Mouse (Mus musculus) liver, embryonic 12.5 days (tissue): ENCODE measurements around the gene Tspo. TPM values are rescaled to one million over a fixed set of nuclear protein-coding genes. Genes with fewer than 3 reads are reported as not detected.

Source experiments
- ATAC-seq: fragments of 200-750 bp; cut with Nextera tagmentation; 2 replicates; pipeline ENCODE4 v1.8.0; 2017; ENCODE audit warnings: moderate number of reproducible peaks, mild to moderate bottlenecking, moderate library complexity
- H3K27ac ChIP-seq: fragments of 300-500 bp; sonication (generic); 2 replicates; pipeline ENCODE4 v1.5.1; 2016; ENCODE audit warnings: mild to moderate bottlenecking
- H3K27me3 ChIP-seq: fragments of 300-500 bp; sonication (generic); replicated peaks from 2 replicates; pipeline ENCODE4 v1.6.1; 2016; ENCODE audit warnings: mild to moderate bottlenecking, moderate library complexity
- H3K36me3 ChIP-seq: fragments of 300-500 bp; sonication (generic); 2 replicates; pipeline ENCODE4 v1.6.1; 2016; ENCODE audit warnings: mild to moderate bottlenecking, moderate library complexity
- H3K4me1 ChIP-seq: fragments of 300-500 bp; sonication (generic); 2 replicates; pipeline ENCODE4 v1.6.1; 2016
- H3K4me2 ChIP-seq: fragments of 300-500 bp; sonication (generic); 2 replicates; pipeline ENCODE4 v1.6.1; 2016; ENCODE audit warnings: mild to moderate bottlenecking, moderate library complexity
- H3K4me3 ChIP-seq: fragments of 300-500 bp; sonication (generic); 2 replicates; pipeline ENCODE4 v1.5.1; 2016; ENCODE audit warnings: mild to moderate bottlenecking, moderate library complexity
- H3K9ac ChIP-seq: fragments of 300-500 bp; sonication (generic); 2 replicates; pipeline ENCODE4 v1.6.1; 2016; ENCODE audit warnings: mild to moderate bottlenecking, moderate library complexity
- H3K9me3 ChIP-seq: fragments of 300-500 bp; sonication (generic); replicated peaks from 2 replicates; pipeline ENCODE4 v1.6.1; 2016; ENCODE audit warnings: mild to moderate bottlenecking, moderate library complexity
- WGBS: fragments of 180-500 bp; shearing (Covaris S2); methylation state at CpG from one replicate; pipeline ENCODE4 v1.1.7; 2016; ENCODE audit not compliant: insufficient replicate concordance; 5-methylcytosine and 5-hydroxymethylcytosine counted together
- polyA plus RNA-seq: library from polyadenylated mRNA; unstranded; fragments of >200 nt; fragmentation: Nextera tagmentation; extraction: Ambion mirVana; gene quantifications from 2 replicates; pipeline ENCODE4 v1.2.1, GENCODE M21; 2016

The Tspo gene
- polyA plus RNA-seq, 1 experiment from 2014 or later: 192 TPM

GRCm38 (mm10) chr15:83592260-83593188, 29.1 kb downstream of the Tspo start:
- H3K36me3 ChIP-seq: peaks cover 43% of the 10 kb centered on the region
- no peaks in the 10 kb centered on the region for H3K9me3 ChIP-seq
- 18% methylated on average over 8 of the region's 8 CpGs for WGBS
- H3K4me3 ChIP-seq: peak overlapping the region; percentile 95
- peak; percentile 76 for ATAC-seq
- peaks cover 61% of the 10 kb centered on the region for H3K4me1 ChIP-seq
- no peaks in the 10 kb centered on the region for H3K27me3 ChIP-seq
- H3K27ac ChIP-seq: peak overlapping the region; percentile 100
- H3K4me2 ChIP-seq: peak overlapping the region; percentile 96
- H3K9ac ChIP-seq: peak overlapping the region; percentile 96

- H3K4me1 ChIP-seq: peaks cover 61% of the 10 kb centered on the region
These were observed 29.8 kb downstream of the Tspo start for GRCm38 (mm10) chr15:83593189-83593585.

GRCm38 (mm10) chr15:83593702-83594512, 30.5 kb downstream of the Tspo start:
- Histone ChIP-seq H3K36me3 (peaks cover 29% of the 10 kb centered on the region), H3K27me3 (no peaks in the 10 kb centered on the region), H3K4me2 (peak overlapping the region; percentile 96), H3K9me3 (no peaks in the 10 kb centered on the region), H3K4me1 (peaks cover 61% of the 10 kb centered on the region), H3K9ac (peak overlapping the region; percentile 96), H3K4me3 (peak overlapping the region; percentile 95), H3K27ac (peak overlapping the region; percentile 100)
- peak; percentile 77 for ATAC-seq
- 5% methylated on average over 19 of the region's 19 CpGs for WGBS

More at GRCm38 (mm10) chr15:83593189-83593585, 29.8 kb downstream of the Tspo start:
- H3K27me3 ChIP-seq: no peaks in the 10 kb centered on the region
- peak; percentile 43 for ATAC-seq
- peak overlapping the region; percentile 95 for H3K4me3 ChIP-seq
- peak overlapping the region; percentile 96 for H3K9ac ChIP-seq
- H3K4me2 ChIP-seq: peak overlapping the region; percentile 96
- H3K9me3 ChIP-seq: no peaks in the 10 kb centered on the region
- H3K27ac ChIP-seq: peak overlapping the region; percentile 100
- peaks cover 36% of the 10 kb centered on the region for H3K36me3 ChIP-seq

DNA sequence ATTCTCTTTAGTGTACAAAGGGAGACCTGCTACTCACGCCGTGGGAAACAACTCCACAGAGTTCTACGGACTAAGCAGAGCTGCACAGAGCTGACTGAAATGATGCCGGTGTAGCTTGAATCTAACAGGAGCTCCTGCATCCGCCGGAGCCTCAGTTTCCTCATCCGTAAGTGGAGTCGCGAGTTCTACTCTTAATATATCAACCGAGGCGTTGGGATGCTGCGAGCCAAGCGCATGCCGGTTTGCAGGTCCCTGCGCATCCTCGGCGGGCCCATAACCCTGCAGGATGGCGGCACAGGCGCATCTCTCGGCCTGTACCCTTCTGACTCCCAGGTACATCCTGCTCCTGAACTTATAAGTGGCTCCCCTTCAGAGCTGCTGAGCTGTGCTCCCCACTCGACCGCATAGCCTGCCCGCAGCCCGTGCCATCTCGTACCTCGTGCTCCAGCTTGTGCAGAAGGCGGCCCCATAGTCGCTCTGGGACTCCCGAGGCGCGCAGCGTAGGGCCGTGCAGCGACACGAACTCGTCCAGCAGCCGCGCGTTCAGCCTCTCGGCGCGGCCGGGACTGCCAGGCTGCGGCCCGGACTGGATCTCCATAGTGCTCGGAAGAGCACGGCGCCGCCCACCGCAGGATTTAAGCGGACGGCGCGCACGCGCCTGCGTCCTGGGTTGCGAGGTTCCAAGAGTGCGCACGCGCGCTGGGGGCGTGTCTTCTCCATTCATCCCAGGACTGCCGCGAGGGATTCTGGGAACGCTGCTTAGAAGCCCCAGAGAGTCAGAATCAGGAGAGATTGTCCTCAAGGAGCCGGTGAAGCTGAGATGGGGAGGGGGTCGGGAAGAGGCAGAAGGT, 31.3 kb downstream of the Tspo start, which contains the start of gene Ttll12:
Ttll12 (minus strand) TSS at position 645 of the 851 bp plus-strand sequence.
- H3K4me1 ChIP-seq: peaks cover 60% of the 10 kb centered on the region
- WGBS: under 1% methylated on average over 68 of the region's 68 CpGs

GRCm38 (mm10) chr15:83595364-83595711, 31.9 kb downstream of the Tspo start:
- peak overlapping the region; percentile 95 for H3K4me3 ChIP-seq
- no peak for ATAC-seq
- H3K27me3 ChIP-seq: no peaks in the 10 kb centered on the region
- H3K9ac ChIP-seq: peak overlapping the region; percentile 63
- peak overlapping the region; percentile 75 for H3K27ac ChIP-seq
- H3K4me2 ChIP-seq: peak overlapping the region; percentile 96
- H3K36me3 ChIP-seq: peaks cover 15% of the 10 kb centered on the region
- 29% methylated on average over 7 of the region's 7 CpGs for WGBS
- no peaks in the 10 kb centered on the region for H3K9me3 ChIP-seq
- peaks cover 60% of the 10 kb centered on the region for H3K4me1 ChIP-seq

More for the DNA sequence above, 31.3 kb downstream of the Tspo start, which contains the start of gene Ttll12:
- H3K9me3 ChIP-seq: no peaks in the 10 kb centered on the region
- ATAC-seq: peak; percentile 71
- peak within 1 kb of the TSS; percentile 100 for H3K27ac ChIP-seq
- H3K27me3 ChIP-seq: no peaks in the 10 kb centered on the region
- peak within 1 kb of the TSS; percentile 96 for H3K9ac ChIP-seq
- H3K4me3 ChIP-seq: peak within 1 kb of the TSS; percentile 95
- peaks cover 21% of the 10 kb centered on the region for H3K36me3 ChIP-seq
- peak within 1 kb of the TSS; percentile 96 for H3K4me2 ChIP-seq

- Histone ChIP-seq H3K27me3 (no peaks in the 10 kb centered on the region), H3K36me3 (peaks cover 4% of the 10 kb centered on the region; the same call in 1 of the 2 replicates), H3K9me3 (no peaks in the 10 kb centered on the region), H3K4me2 (0 out of 2 replicates have a peak overlapping the region, but pooled peaks have one; percentile 96), H3K9ac (no peak overlapping the region), H3K27ac (no peak overlapping the region), H3K4me3 (no peak overlapping the region), H3K4me1 (peaks cover 59% of the 10 kb centered on the region)
- ATAC-seq: no peak
- 80% methylated on average over 4 of the region's 4 CpGs for WGBS
These were observed 33.4 kb downstream of the Tspo start for GRCm38 (mm10) chr15:83596833-83597232.

GRCm38 (mm10) chr15:83601185-83601584, 37.8 kb downstream of the Tspo start:
- Histone ChIP-seq H3K9ac (no peak overlapping the region), H3K4me3 (no peak overlapping the region), H3K4me2 (no peak overlapping the region), H3K27me3 (no peaks in the 10 kb centered on the region), H3K27ac (0 out of 2 replicates have a peak overlapping the region, but pooled peaks have one; percentile 55), H3K36me3 (no peaks in the 10 kb centered on the region), H3K9me3 (no peaks in the 10 kb centered on the region), H3K4me1 (peaks cover 54% of the 10 kb centered on the region)
- 0 out of 2 replicates have a peak, but pooled peaks have one; percentile 22 for ATAC-seq
- WGBS: 29% methylated on average over 4 of the region's 4 CpGs

DNA sequence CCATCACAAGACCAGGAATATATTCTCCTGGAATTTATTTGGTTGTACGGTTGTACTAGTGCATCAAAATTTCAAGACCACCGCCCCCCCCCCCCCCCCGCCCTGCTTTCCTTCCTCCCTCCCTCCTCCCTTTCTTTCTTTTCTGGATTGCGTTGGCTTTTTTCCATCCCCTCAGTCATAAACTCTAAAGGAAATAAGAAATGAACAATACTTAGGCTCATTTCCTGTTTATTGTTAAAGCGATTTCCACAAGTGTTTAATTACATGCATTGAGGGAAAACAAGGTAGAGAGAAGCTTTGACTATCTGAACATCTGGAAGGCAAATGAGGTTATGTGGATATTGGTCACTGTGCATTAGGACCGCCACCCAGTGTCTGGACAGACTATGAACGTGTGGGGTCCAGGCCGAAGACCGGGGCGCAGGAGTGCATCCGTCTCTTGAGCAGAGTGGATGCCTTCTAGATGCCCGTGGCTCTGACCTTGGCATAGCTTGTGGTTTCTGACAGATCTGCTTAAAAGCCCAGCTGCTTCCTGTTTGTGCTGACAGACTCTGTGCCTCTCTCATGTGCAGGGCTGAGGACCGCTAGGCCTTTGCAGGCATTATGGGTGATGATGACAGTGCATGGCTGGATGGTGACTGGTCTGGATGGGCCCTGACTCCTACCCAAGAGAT, 39.1 kb downstream of the Tspo start:
- no peak for ATAC-seq
- no peaks in the 10 kb centered on the region for H3K9me3 ChIP-seq
- no peak overlapping the region for H3K9ac ChIP-seq
- H3K4me1 ChIP-seq: peaks cover 60% of the 10 kb centered on the region
- H3K27ac ChIP-seq: no peak overlapping the region
- H3K4me3 ChIP-seq: no peak overlapping the region
- H3K27me3 ChIP-seq: no peaks in the 10 kb centered on the region
- no peak overlapping the region for H3K4me2 ChIP-seq
- WGBS: 70% methylated on average over 13 of the region's 13 CpGs
- H3K36me3 ChIP-seq: no peaks in the 10 kb centered on the region

GRCm38 (mm10) chr15:83603046-83603396, 39.6 kb downstream of the Tspo start:
- H3K27me3 ChIP-seq: no peaks in the 10 kb centered on the region
- peaks cover 60% of the 10 kb centered on the region for H3K4me1 ChIP-seq
- H3K9ac ChIP-seq: no peak overlapping the region
- H3K4me3 ChIP-seq: no peak overlapping the region
- WGBS: 74% methylated on average over 1 of the region's 1 CpGs
- no peaks in the 10 kb centered on the region for H3K36me3 ChIP-seq
- no peak overlapping the region for H3K27ac ChIP-seq
- no peaks in the 10 kb centered on the region for H3K9me3 ChIP-seq
- H3K4me2 ChIP-seq: no peak overlapping the region
- no peak for ATAC-seq

- ATAC-seq: no peak
- no peak overlapping the region for H3K9ac ChIP-seq
- no peaks in the 10 kb centered on the region for H3K36me3 ChIP-seq
- peaks cover 60% of the 10 kb centered on the region for H3K4me1 ChIP-seq
- H3K4me2 ChIP-seq: no peak overlapping the region
- H3K27ac ChIP-seq: peak overlapping the region; percentile 32; the same call in 1 of the 2 replicates
- no peaks in the 10 kb centered on the region for H3K27me3 ChIP-seq
- H3K4me3 ChIP-seq: no peak overlapping the region
- no peaks in the 10 kb centered on the region for H3K9me3 ChIP-seq
- 87% methylated on average over 7 of the region's 7 CpGs for WGBS
These were observed 40.0 kb downstream of the Tspo start for GRCm38 (mm10) chr15:83603426-83603825.

DNA sequence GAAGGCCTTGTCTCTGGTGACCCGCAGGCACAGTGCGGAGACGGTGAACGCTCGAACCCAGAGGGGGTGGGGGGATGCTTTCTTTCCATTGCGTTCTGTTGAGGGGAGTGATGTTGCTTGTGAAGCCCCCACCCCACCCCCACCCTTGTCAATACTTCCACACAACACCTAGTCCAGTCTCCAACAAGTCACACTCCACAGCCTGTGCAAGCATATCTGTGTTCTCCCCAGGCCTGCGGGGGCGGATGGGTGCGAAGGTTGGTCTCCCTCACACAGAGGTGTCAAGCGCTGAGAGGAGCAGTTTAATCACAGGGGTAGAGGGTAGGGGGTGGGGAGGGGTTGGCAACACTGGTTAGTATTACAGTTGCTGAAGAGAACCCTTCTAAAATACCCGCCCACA, 42.8 kb downstream of the Tspo start:
- Histone ChIP-seq H3K27ac (peak overlapping the region; percentile 65; the same call in 1 of the 2 replicates), H3K4me1 (peaks cover 45% of the 10 kb centered on the region), H3K4me3 (no peak overlapping the region), H3K9ac (no peak overlapping the region), H3K4me2 (no peak overlapping the region), H3K27me3 (0 out of 2 replicates have a peak, but pooled peaks cover 3% of the 10 kb centered on the region), H3K36me3 (no peaks in the 10 kb centered on the region), H3K9me3 (no peaks in the 10 kb centered on the region)
- 82% methylated on average over 11 of the region's 11 CpGs for WGBS
- no peak; the same call in 1 of the 2 replicates for ATAC-seq
